Mouse (Mus musculus) brain, embryonic 14.5 days (tissue): ENCODE data around the gene Metrn. TPM values are rescaled to one million over a fixed set of nuclear protein-coding genes. Genes with fewer than 3 reads are reported as not detected.
A peak's percentile ranks its signal among the peaks of the same experiment; 100 is the strongest.

Experiments
- DNase-seq: peaks from one replicate; pipeline ENCODE4 v3.0.0-alpha.2; 2011; ENCODE audit warnings: low read depth
- CTCF ChIP-seq: fragments of 200-500 bp; IDR thresholded peaks from 2 replicates; pipeline ENCODE4 v1.5.1; 2012; ENCODE audit warnings: inconsistent platforms, mild to moderate bottlenecking, moderate library complexity, borderline replicate concordance; ENCODE audit not compliant: insufficient read depth, insufficient read length; ENCODE audit errors: extremely low read depth
- POLR2A ChIP-seq: fragments of 200-500 bp; IDR thresholded peaks from 2 replicates; pipeline ENCODE4 v1.6.1; 2012; ENCODE audit warnings: mild to moderate bottlenecking, inconsistent platforms, borderline replicate concordance; ENCODE audit not compliant: poor library complexity, insufficient read depth, insufficient read length, severe bottlenecking; ENCODE audit errors: extremely low read depth
- polyA plus RNA-seq: library from polyadenylated mRNA; depleted of rRNA; stranded (reverse); fragments of >200 nt; gene quantifications from 2 replicates; pipeline ENCODE4 v1.2.3, GENCODE M21; 2012

Metrn gene
- polyA plus RNA-seq, 1 experiment = 107 TPM

DNA sequence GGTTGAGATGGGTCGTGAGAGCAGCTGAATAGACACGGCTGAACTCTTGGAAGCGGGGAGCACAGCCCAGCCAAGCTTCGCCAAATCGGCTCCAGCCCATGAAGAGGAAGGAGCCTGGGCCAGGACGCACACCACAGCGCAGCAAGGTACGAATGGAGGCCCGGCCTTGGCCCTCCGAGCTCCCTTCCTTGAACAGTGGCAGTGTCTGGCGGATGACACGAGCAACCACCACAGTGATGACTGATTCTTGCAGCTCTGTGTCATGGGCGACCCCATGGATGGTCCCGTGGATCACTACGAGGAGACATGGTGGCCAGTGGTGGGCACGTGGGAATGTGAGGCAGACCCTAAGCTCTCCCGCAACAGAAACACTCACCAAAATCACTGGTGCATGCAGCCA lies 1.9 kb downstream of the Metrn start:
- DNase-seq = no peak
- TF ChIP-seq POLR2A (no peak), CTCF (no peak)

DNA sequence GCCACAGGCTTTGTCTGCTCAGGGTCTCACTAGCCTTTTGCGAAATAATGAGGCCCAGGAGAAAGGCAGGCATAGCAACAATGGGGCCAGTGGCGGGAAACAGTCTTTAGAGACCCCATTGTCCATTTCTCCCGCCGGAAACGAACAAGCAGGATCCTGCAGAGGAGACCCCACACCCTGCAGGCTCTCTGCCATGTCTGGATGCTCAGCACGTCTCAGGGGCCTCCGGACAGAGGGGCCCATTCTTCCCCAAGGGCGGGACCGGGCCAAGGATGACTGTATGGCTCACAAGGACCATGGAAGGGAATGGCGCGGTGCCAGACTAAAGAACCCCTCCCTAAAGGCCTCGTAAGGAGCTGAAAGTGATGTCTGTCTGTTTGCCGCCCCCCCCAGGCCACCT lies 2.7 kb downstream of the Metrn start:
- DNase-seq = peak; percentile 76
- TF ChIP-seq POLR2A (no peak), CTCF (no peak)

DNA sequence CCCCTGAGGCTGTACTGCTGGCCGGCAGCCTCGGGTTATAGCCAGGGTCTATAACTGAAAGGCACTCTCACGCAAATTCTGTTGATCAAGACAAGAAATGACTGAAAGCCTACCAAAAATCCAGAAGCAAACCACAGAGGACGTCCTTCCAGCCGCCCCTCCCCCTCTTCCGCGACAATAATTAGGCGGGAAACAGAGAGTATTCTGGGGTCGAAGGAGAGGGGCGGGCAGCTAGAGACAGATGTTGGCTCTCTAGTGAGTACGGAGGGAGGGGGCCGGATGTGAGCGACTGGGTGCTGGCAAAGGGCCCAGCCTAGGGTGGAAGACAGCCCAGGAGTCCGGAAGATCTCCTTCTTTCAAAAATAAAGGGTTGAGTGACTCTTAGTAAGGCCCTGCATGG lies 4.3 kb downstream of the Metrn start, which contains the start of gene Fam173a:
Fam173a (minus strand) TSS at position 287 of the 400 bp plus-strand sequence.
- TF ChIP-seq CTCF = no peak
- TF ChIP-seq POLR2A = no peak
- peak; percentile 88 for DNase-seq

DNA sequence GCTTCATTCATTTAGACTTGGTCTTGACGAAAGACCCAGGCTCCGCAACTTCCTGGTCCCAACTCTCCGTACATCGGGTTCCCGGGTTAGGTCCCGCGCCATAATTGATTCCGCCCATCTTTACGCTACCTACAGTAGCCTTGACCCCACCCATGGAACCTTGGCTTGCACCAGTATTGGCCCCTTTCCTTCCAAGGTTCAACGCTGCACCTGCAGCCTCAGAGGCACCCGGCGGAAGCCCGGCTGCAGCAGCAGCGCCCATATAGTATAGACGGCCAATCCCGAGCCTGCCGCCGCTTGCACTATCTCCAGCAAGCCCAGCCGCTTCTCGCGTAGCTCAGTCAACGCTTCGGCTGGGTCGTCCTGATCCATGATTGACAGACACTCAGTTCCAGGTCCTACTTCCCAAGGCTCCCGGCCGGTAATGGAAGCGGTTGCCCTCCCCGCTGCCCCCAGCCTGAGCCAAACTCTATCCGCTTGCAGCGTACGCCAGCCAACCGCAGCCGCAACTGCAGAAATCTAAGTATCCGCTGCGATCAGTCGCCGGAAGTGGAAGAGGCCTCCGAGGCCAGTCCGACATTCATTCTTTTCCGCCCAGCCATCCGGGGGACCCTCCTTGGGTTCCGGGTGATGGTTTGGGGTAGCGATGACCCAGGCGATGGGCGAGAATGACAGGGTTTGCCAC lies 5.0 kb downstream of the Metrn start:
- peak; percentile 94 for DNase-seq
- no peak for TF ChIP-seq CTCF
- TF ChIP-seq POLR2A = peak; percentile 42; the same call in 1 of the 2 replicates

DNA sequence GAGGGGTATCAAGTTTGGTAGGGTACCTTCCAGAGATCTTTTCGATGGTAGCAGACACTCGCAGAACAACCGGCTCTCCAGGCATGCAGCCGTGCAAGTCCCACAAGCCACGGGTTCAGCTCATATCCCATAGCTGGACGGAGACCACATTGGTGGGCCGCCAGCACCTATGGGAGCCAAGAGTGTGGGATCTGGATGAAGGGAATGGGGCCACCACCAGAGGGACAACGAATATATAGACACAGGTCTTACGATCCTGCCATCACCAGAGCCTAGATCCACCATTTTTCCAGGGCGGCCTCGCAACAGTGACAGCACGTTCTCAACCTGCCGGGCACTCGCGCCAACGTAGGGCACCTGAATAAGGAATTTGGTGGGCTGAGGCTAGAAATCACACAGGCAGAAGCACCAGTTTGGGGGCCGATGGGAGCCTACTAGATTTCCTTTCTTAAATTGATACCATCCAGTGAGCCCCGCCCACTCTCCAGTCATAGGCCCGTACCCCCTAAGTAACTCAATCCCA lies 5.6 kb downstream of the Metrn start:
- peak; percentile 69 for DNase-seq
- no peak for TF ChIP-seq CTCF
- no peak for TF ChIP-seq POLR2A

DNA sequence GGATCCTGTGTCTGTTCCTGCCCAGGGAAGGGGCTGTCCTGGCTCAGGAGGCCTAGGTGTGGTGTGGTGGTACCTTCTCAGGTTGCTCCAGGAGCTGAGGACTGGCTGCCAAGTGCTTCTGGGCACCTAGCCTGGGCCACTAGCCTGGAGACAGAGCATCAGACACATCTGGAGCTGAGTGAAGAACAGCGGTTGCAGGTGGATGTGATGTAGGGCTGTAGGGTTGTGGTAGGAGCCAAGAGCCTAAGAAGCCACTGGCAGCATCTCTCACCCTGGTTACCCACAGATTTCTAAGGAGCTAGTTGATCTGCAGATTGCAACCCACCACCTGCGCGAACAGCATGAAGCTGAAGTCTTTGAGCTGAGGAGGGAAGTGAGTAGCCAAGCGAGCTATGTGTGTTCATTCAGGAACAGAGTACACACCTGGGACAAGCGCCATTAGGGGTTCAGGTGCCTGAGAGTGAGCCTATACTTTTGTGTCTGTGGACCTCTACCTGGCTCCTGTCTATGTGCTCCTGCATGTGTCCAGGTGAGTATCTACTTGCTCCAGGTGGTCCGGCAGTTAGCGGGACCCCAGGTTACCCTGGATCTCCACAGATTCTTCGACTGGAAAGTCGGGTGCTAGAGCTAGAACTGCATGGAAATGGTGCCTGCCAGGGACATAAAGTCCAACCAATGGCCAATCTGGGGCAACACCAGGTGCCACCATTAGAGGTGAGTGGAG lies 10.0 kb downstream of the Metrn start:
- TF ChIP-seq POLR2A (no peak), CTCF (no peak)
- DNase-seq = no peak

DNA sequence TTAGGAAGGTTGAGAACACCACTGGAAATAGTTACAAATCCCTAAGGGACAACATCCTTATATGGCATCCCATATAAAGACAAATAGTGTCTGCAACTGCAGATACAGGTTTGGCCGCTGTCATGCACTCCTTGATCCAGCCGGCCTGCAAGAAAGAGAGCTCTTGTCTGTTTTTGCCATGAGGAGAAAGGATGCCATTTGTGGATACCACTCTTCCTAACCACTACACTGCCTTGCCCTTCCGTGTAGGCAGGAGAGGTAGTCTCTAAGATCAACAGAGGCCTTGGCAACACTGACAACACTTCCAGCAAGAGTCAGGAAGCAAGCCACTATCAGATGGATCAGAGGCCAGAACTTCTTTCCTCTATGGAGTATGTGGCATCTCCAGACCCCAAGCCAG lies 10.7 kb downstream of the Metrn start, which contains the start of gene Ccdc78:
Ccdc78 (plus strand) TSS at position 301 of the 400 bp plus-strand sequence.
- TF ChIP-seq POLR2A (no peak), CTCF (no peak)
- DNase-seq = no peak

DNA sequence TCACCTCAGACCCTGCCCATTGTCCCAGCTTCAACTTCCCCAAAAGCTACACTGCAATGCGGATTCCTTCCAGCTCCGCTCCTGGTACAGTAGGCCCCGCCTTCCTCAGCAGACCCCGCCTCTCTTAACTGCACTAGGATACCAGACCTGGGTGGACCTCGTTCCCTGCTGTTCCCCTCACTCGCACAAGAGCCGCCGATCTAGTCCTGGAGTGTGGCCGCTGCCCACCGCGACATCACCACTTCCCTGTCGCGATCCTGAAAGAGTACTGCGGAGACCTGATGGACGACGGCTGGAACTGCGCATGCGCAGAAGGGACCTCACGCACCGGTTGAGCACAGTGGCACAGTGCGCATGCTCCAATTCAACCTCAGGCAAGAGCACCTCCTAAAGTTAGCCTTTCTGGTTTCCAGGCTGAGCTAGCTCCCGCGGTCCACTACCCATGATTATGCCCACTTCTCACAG lies 11.6 kb downstream of the Metrn start, which contains the start of gene Haghl:
Haghl (minus strand) TSS at position 393 of the 465 bp plus-strand sequence.
- TF ChIP-seq POLR2A = peak; percentile 46; the same call in 1 of the 2 replicates
- TF ChIP-seq CTCF = no peak

DNA sequence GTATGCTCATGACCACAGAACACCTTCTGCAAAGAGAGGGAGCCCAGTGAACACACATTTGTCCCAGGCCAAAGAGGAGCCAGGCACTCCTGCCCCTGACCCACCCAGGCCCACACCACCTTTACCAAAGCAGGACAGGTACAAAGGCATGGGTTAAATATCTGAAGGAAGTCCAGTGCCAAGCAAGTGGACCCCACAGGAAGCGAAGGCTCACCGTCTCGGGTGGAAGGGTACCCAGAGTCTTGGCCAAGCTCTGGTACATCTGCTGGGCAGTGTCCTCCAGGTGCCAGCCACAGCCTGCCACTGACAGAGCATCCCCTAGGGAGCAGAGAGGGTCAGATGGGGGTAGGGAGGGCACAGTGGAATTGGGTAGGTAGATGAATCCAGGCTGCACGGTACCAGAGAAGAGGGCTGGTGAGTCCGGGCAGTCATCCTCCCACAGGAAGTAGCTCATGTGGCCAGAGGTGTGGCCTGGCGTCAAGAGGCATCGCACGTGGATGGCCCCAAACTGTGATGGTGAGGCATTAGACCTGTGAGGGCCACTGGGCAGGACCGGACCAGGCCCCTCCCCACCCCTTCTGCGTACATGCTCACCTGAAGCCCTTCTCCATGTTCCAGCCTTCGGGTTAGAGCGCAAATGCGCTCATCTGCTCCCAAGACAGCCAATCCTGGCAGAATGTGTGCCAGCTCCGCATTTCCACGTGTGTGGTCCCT lies 12.9 kb downstream of the Metrn start:
- no peak for DNase-seq
- no peak for TF ChIP-seq POLR2A
- TF ChIP-seq CTCF = no peak

More for the DNA sequence above, 11.6 kb downstream of the Metrn start, which contains the start of gene Haghl:
- DNase-seq = peak; percentile 98

DNA sequence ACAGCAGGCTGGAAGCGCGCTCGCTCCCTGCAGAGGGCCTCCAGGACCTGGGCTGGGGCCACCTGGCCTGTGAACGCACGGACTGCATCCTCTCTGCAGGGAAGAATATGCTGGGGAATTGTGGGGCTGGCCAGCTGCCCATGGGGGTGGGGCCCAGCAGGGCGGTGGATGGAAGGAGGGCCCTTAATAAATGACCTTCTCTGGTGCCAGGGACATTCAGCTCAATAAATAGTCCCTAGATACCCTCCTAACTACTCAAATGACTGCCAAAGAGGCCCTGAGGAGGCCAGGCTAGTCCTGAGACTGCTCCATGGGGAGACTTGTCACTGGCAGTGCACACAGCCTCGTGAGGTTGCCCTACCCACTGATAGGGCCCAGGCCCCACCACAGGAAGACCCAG lies 13.8 kb downstream of the Metrn start:
- DNase-seq = no peak
- TF ChIP-seq CTCF = no peak
- TF ChIP-seq POLR2A = no peak

DNA sequence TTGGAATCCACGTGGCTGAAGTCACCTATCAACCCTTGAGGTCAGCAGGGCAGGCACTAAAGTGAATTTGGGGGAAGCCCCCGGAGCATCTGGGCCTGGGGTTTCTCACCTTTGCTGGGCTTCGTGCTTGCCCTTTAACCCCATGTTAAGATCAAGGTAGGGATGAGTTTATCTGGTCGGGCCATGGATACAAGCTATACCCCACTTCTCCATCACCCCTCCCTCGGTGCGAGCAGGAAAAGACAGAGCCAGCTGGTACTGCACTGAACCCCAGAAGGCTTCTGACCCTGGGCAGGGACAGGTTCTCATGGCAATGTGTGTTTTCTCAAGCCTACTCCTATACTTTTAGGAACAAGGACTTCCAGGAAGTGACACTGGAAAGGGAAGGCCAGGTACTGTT lies 15.6 kb downstream of the Metrn start:
- DNase-seq = no peak
- no peak for TF ChIP-seq POLR2A
- no peak for TF ChIP-seq CTCF

DNA sequence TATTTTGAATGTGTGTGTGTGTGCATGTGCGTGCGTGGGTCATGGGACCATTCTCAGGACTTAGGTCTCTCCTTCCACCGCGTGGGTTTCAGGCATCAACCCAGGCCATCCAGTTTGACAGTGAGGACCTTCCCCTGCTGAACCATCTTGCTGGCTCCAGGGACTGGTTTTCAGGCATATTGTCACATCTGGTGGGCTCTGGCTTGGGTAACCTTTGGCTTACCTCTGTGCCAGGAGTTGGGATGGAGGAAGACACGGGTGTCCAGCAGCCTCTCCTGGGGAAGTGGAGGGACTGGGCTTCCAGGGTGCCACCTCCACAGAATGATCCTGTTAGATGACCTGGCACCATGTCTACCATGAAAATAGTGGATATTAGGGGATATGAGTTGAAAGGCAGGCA lies 19.0 kb downstream of the Metrn start:
- no peak for DNase-seq
- TF ChIP-seq CTCF (no peak), POLR2A (no peak)
